Mouse (Mus musculus) hindbrain, embryonic 13.5 days (tissue): ENCODE data around the gene Iqck. TPM values are rescaled to one million over a fixed set of nuclear protein-coding genes. Genes with fewer than 3 reads are reported as not detected.

Experiments used
- ATAC-seq: fragments of 200-750 bp; cut with Nextera tagmentation; 2 replicates; pipeline ENCODE4 v1.8.0; 2017; ENCODE audit warnings: moderate TSS enrichment; ENCODE audit not compliant: low FRiP score
- H3K27ac ChIP-seq: fragments of 300-500 bp; sonication (generic); 2 replicates; pipeline ENCODE4 v1.5.1; 2015; ENCODE audit warnings: inconsistent platforms, mild to moderate bottlenecking, moderate library complexity
- H3K27me3 ChIP-seq: fragments of 300-500 bp; sonication (generic); 2 replicates; pipeline ENCODE4 v1.6.1; 2015; ENCODE audit warnings: mild to moderate bottlenecking, inconsistent platforms
- H3K36me3 ChIP-seq: fragments of 300-500 bp; sonication (generic); 2 replicates; pipeline ENCODE4 v1.6.1; 2015; ENCODE audit warnings: mild to moderate bottlenecking, inconsistent platforms
- H3K4me1 ChIP-seq: fragments of 300-500 bp; sonication (generic); replicated peaks from 2 replicates; pipeline ENCODE4 v1.6.1; 2015; ENCODE audit warnings: inconsistent platforms
- H3K4me2 ChIP-seq: fragments of 300-500 bp; sonication (generic); 2 replicates; pipeline ENCODE4 v1.6.1; 2015; ENCODE audit warnings: inconsistent platforms, mild to moderate bottlenecking, moderate library complexity
- H3K4me3 ChIP-seq: fragments of 300-500 bp; sonication (generic); 2 replicates; pipeline ENCODE4 v1.5.1; 2015; ENCODE audit warnings: mild to moderate bottlenecking, inconsistent platforms
- H3K9ac ChIP-seq: fragments of 300-500 bp; sonication (generic); 2 replicates; pipeline ENCODE4 v1.6.1; 2015; ENCODE audit warnings: mild to moderate bottlenecking, inconsistent platforms
- H3K9me3 ChIP-seq: fragments of 300-500 bp; sonication (generic); 2 replicates; pipeline ENCODE4 v1.6.1; 2016; ENCODE audit warnings: inconsistent platforms
- WGBS: fragments of 180-500 bp; shearing (Covaris S2); methylation state at CpG from one replicate; pipeline ENCODE4 v1.1.7; 2015; 5-methylcytosine and 5-hydroxymethylcytosine counted together
- polyA plus RNA-seq: library from polyadenylated mRNA; unstranded; fragments of >200 nt; fragmentation: Nextera tagmentation; extraction: Ambion mirVana; gene quantifications from 2 replicates; pipeline ENCODE4 v1.2.1, GENCODE M21; 2015

Gene Iqck
- polyA plus RNA-seq, 1 experiment from 2014 or later: 3.7 TPM

DNA sequence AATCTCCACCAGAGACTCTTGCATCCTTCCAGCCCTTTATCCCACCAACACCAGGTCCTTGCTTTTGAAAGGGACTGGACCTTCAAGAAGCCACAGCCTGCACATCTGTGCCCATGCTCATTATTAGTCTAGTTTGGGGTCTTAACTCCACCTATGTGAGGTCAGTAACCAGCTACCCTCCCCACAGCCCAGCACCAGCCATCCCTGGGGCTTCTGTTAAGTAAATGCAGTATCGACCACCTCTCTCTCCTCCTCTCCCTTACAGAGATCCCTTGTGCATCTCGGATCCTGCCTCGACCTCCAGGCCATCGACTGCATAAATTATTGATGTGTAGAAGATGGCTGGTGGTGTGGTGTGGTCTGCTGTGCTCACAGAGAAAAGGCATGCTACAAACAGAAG, 130.8 kb downstream of the Iqck start:
- 60% methylated on average over 4 of the region's 4 CpGs for WGBS
- no peaks in the 10 kb centered on the region for H3K27me3 ChIP-seq
- no peak overlapping the region for H3K4me3 ChIP-seq
- no peak overlapping the region for H3K9ac ChIP-seq
- no peak overlapping the region for H3K4me2 ChIP-seq
- peaks cover 65% of the 10 kb centered on the region for H3K4me1 ChIP-seq
- H3K9me3 ChIP-seq: no peaks in the 10 kb centered on the region
- ATAC-seq: no peak
- peaks cover 15% of the 10 kb centered on the region for H3K36me3 ChIP-seq
- H3K27ac ChIP-seq: no peak overlapping the region

DNA sequence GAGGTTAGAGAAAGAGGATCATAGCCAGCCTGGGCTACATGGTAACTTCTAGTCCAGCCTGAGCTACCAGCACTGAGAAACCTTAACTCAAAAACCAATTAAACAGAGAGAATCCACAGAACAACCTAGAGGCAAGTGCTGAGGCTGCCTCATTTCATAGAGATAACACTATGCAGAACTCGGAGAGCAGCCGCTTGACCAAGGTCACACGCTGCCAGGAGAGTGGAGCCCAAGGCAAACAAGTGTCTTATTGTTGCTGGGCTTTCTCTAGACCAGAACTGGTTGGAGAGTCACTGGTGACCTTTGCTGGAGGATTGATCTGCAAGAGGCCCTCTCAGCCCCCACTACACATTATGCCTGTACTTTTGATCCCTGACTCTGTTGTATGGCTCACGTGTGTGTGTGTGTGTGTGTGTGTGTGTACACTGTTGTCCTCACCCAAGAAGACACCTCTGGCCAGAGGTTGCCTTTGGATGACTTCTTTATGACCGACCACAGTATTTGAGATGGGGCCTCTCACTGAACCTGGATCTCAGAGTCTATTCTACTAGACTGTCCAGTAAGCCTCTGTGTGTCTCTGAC, 133.8 kb downstream of the Iqck start:
- peak overlapping the region; percentile 24; the same call in 1 of the 2 replicates for H3K27ac ChIP-seq
- 0 out of 2 replicates have a peak, but pooled peaks cover under 1% of the 10 kb centered on the region for H3K36me3 ChIP-seq
- ATAC-seq: no peak
- H3K9ac ChIP-seq: no peak overlapping the region
- peaks cover 78% of the 10 kb centered on the region for H3K4me1 ChIP-seq
- H3K27me3 ChIP-seq: no peaks in the 10 kb centered on the region
- no peaks in the 10 kb centered on the region for H3K9me3 ChIP-seq
- H3K4me3 ChIP-seq: no peak overlapping the region
- WGBS: 85% methylated on average over 5 of the region's 5 CpGs
- H3K4me2 ChIP-seq: no peak overlapping the region

DNA sequence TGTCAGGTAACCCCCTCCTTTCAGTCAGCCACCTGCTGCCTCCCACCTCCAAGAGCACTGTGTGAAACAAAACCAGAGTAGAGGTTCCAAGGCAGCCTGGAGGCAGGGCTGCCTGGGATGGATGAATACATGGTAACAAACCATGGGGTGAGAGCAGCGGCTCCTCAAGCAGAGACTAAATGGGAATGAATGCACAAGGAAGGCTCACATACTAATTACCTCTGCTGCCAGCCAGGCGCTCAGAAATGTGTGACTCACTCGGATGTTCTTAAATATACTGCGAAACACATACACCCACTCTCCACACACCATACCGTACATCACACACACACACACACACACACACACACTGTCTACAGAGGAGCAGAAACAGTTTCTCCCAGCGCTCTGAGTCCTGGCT, 134.7 kb downstream of the Iqck start:
- Histone ChIP-seq H3K4me1 (peaks cover 83% of the 10 kb centered on the region), H3K36me3 (no peaks in the 10 kb centered on the region), H3K4me3 (no peak overlapping the region), H3K9me3 (no peaks in the 10 kb centered on the region), H3K9ac (no peak overlapping the region), H3K27me3 (no peaks in the 10 kb centered on the region), H3K27ac (peak overlapping the region; percentile 24; the same call in 1 of the 2 replicates), H3K4me2 (no peak overlapping the region)
- 50% methylated on average over 6 of the region's 6 CpGs for WGBS
- ATAC-seq: no peak

DNA sequence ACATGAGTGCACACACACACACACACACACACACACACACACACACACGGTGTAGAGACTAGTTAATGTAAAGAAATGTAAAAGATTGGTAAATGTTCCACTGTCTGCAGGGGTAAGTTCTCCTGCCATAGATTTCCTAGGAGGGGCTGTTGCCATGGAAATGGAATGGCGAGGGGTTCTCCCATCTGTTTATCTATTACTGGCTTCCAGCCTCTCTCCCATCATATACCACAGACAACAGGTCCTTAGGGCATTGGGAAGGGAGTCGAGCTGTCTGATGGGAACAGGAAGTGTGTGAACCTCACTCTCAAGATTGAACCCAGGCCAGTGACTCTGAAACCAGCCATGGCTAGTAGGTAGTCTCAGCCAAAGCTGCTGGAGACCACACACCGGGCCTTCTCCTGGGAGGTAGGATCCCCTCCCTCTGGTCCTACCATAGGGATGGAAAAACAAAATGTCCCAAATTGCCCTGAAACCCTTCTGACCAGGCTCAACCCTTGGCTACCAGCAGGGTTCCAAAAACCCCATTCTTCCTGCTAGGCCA, 135.9 kb downstream of the Iqck start:
- Histone ChIP-seq H3K27ac (peak overlapping the region; percentile 82), H3K4me3 (peak overlapping the region; percentile 8; the same call in 1 of the 2 replicates), H3K9ac (no peak overlapping the region), H3K4me1 (peaks cover 81% of the 10 kb centered on the region), H3K4me2 (peak overlapping the region; percentile 88), H3K9me3 (no peaks in the 10 kb centered on the region), H3K27me3 (no peaks in the 10 kb centered on the region), H3K36me3 (no peaks in the 10 kb centered on the region)
- ATAC-seq: no peak
- WGBS: 16% methylated on average over 4 of the region's 4 CpGs

DNA sequence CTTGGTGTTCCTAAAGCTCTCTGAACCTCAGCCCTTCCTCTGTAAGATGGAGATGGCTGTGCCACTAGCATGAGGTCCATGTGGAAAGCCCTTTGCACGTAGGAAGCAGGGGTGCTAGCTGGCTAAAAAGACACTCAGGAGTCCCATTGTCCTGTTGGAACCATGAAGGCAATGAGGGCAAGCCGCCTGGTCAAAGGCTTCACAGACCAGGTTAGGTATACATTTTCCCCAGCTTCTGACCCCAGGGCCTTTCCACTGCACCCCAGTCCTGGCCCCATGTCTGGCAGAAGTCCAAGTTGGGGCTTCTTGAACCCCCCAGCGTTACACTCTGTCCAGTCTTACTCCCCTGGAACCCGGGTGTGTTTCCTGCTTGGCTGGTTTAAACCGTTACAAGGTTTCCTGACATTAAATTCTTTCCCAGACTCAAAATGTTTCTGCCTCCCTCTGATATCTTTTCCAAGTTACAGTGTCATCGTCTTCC, 136.6 kb downstream of the Iqck start:
- H3K4me1 ChIP-seq: peaks cover 74% of the 10 kb centered on the region
- H3K9me3 ChIP-seq: no peaks in the 10 kb centered on the region
- H3K4me3 ChIP-seq: peak overlapping the region; percentile 8
- H3K36me3 ChIP-seq: no peaks in the 10 kb centered on the region
- no peaks in the 10 kb centered on the region for H3K27me3 ChIP-seq
- peak overlapping the region; percentile 29; the same call in 1 of the 2 replicates for H3K9ac ChIP-seq
- WGBS: 19% methylated on average over 6 of the region's 6 CpGs
- ATAC-seq: no peak
- H3K27ac ChIP-seq: peak overlapping the region; percentile 82
- H3K4me2 ChIP-seq: peak overlapping the region; percentile 88

DNA sequence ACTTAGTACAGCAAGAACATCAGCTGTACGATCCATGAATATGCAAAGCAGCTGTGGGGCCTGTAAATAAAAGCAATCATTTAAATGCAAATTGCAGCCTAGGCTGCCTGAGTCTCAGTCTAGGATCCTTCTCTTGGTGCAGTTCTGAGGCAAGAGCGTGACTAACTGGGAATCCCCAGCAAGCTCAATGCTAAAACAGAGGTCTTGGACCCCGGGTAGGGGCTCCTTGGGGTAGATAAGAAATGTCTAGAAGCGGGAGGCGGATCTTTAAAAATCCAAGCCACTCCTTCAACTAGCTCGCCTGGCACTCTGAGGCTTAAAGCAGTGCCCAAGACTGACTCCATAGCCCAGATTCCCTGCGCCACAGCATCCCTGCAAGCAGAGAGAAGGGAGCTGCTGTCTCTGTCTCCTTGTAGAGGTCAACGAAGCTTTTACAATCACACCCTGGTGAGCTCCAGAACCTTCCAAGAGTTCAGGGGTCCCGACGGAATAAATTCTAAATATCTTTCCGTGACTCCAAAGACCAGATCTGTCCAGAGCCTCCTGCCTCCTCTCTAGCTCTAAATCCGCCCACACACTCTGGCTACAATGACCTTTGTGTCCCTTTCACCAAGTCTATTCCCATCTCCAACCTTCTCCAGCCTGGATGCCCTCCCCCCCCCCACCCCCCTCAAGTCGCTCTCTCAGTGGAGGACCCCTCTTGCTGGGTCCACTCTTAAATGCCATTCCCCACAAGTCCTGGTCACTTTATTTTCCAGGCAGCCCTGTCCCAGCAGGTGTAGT, 137.3 kb downstream of the Iqck start:
- Histone ChIP-seq H3K4me1 (peaks cover 68% of the 10 kb centered on the region), H3K9ac (peak overlapping the region; percentile 81; the same call in 1 of the 2 replicates), H3K27me3 (no peaks in the 10 kb centered on the region), H3K36me3 (no peaks in the 10 kb centered on the region), H3K27ac (peak overlapping the region; percentile 82), H3K4me2 (peak overlapping the region; percentile 88), H3K9me3 (no peaks in the 10 kb centered on the region), H3K4me3 (peak overlapping the region; percentile 57)
- 12% methylated on average over 13 of the region's 13 CpGs for WGBS
- peak; percentile 11; the same call in 1 of the 2 replicates for ATAC-seq

DNA sequence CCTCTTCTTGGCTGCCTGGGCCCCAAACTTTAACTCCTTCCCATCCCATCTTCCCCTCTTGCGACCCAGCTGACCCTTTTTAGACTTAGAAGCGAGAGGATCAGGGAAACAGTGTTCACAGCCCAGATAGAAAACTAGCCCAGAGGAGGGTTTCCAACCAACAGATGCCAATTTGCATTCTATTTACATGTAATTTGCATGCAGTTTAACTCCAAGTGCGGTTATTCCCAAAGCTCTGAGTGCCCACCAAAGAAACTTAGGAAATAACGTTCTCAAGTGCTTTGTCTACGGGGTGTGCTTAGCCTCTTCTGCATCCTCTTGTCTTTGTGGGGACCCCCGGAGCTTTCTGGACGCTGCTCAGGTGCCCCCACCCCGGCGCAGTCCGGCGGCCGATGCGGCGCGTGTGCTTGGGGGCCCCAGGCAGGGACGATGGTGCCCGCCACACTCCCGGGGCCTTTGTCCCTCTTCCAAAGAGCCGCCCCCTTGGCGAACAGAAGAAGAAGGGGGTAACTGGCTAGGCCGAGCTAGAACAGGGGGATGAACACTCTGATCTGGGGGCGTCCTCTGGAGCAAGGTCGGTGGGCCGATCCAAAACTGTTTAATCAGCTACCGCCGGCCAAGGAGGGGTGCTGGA, 138.2 kb downstream of the Iqck start:
- no peaks in the 10 kb centered on the region for H3K36me3 ChIP-seq
- H3K9ac ChIP-seq: peak overlapping the region; percentile 81
- no peaks in the 10 kb centered on the region for H3K27me3 ChIP-seq
- H3K4me1 ChIP-seq: peaks cover 67% of the 10 kb centered on the region
- no peaks in the 10 kb centered on the region for H3K9me3 ChIP-seq
- H3K4me3 ChIP-seq: peak overlapping the region; percentile 57
- WGBS: under 1% methylated on average over 26 of the region's 26 CpGs
- ATAC-seq: 0 out of 2 replicates have a peak, but pooled peaks have one; percentile 5
- peak overlapping the region; percentile 88 for H3K4me2 ChIP-seq
- H3K27ac ChIP-seq: peak overlapping the region; percentile 82

DNA sequence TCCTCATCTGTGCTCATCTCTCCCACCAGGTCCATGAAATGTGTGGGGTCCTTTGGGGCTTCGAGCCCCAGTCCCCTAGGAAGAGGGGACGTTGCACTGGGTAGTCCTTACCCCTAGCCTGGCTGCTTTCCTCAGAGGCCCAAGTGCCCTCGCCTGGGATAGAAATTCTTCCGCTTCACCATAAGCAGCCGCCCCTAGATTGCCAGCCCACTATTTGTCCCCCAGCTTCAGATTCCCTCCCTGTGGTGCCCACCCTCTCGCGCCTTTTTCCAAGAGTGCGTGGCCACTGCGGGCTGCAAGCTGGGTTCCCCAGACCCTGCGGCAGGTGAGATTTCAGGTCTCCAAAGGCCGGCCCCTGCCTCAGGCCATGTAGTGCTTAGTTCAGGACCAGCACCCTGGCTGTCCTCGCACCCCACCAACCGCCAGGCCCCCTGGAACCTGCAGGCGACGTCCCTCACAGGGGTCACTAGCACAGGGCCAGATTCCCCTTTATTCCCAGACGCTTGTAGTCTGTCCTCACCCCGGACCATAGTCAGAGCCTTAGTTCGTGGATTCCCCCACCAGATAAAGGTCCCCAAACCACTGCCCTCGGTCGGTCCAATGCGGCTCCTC, 138.8 kb downstream of the Iqck start:
- ATAC-seq: peak; percentile 26

DNA sequence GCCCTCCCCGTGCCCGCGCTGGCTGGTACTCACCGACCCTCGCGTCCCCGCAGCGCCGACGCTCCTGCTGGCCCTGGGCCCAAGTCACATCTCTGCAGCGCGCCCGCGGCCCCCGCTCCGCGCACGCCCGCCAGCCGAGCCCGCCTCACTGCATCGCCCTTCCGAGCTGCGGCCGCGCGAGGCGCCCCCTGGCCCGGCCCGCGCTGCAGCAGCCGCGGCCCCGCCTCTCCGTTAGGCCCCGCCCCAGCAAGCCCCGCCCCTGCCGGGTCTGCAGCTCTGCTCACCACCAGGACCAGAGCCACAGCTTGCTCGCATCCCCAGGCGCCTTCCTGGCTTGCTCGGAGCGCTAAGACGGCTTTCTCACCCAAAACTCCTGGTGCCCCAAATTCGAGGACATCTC, 139.5 kb downstream of the Iqck start, which contains the start of gene Gprc5b:
Gene Gprc5b, minus strand, starts transcription at position 205 of the 400 bp plus-strand sequence.
- Histone ChIP-seq H3K36me3 (no peaks in the 10 kb centered on the region), H3K9ac (peak within 1 kb of the TSS; percentile 81)

More for the DNA sequence above, 138.8 kb downstream of the Iqck start:
- H3K9me3 ChIP-seq: no peaks in the 10 kb centered on the region
- peak overlapping the region; percentile 57 for H3K4me3 ChIP-seq
- H3K36me3 ChIP-seq: no peaks in the 10 kb centered on the region
- peaks cover 65% of the 10 kb centered on the region for H3K4me1 ChIP-seq
- H3K9ac ChIP-seq: peak overlapping the region; percentile 81
- H3K4me2 ChIP-seq: peak overlapping the region; percentile 88
- peak overlapping the region; percentile 82 for H3K27ac ChIP-seq
- 0% methylated on average over 21 of the region's 21 CpGs for WGBS
- H3K27me3 ChIP-seq: no peaks in the 10 kb centered on the region

DNA sequence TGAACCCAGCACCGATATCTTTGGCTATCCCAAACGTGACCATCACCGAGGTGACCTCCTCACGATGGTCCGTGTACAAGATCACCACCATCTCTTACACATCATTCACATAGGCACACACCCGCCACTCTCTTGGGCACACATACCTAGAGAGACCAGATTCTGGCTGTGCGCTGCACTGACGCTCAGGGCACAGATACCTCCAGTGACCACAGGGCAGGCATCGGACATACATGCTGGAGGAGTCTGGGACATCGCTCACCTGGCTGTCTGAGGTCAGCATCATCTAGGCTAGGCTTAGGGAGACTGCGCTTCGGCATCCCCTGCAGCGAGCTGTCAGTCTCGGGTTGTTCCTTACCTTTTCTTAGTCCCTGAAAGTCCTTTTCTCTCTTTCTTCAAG, 140.1 kb downstream of the Iqck start:
- WGBS: 8% methylated on average over 14 of the region's 14 CpGs
- peak overlapping the region; percentile 29; the same call in 1 of the 2 replicates for H3K9ac ChIP-seq
- H3K27ac ChIP-seq: no peak overlapping the region
- H3K4me3 ChIP-seq: peak overlapping the region; percentile 57
- peak; percentile 10 for ATAC-seq
- no peaks in the 10 kb centered on the region for H3K9me3 ChIP-seq
- peaks cover 51% of the 10 kb centered on the region for H3K4me1 ChIP-seq
- no peaks in the 10 kb centered on the region for H3K27me3 ChIP-seq
- peak overlapping the region; percentile 88 for H3K4me2 ChIP-seq
- H3K36me3 ChIP-seq: no peaks in the 10 kb centered on the region

More for the DNA sequence above, 139.5 kb downstream of the Iqck start, which contains the start of gene Gprc5b:
- H3K4me1 ChIP-seq: peaks cover 58% of the 10 kb centered on the region
- peak within 1 kb of the TSS; percentile 82 for H3K27ac ChIP-seq
- peak within 1 kb of the TSS; percentile 57 for H3K4me3 ChIP-seq
- WGBS: 0% methylated on average over 25 of the region's 44 CpGs
- H3K4me2 ChIP-seq: peak within 1 kb of the TSS; percentile 88
- peak; percentile 80 for ATAC-seq
- no peaks in the 10 kb centered on the region for H3K9me3 ChIP-seq
- no peaks in the 10 kb centered on the region for H3K27me3 ChIP-seq

DNA sequence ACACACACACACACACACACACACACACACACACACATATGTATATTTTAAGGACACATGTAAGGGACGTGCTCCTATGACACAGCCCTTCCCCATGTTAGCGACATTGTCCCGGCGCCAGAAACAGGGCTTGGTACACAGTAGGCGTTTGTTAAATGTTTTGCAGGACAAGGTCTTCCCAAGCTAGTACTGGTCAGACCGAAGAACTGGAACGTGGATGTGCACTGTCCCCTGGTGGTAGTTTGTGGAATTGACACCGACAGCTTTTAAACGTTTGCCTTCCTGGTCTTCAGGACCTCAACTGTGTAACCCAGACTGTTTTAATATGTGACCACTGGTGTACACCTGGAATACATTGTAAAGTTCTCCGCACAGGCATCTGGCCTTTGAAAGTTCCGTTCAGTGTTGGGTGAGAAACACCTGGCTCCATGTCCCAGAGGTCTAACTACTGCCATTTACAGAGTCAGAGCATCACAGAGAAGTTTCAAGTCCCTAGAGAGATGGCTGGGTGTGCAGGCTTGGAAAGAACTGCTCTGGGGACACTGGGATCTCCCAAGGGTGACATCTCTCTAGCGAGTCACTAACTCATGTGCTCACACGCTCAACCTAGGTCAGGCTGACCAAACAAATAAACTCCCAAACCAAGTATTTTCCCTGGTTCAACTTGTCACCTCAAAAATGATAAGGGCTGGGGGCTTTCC, 140.7 kb downstream of the Iqck start:
- H3K9me3 ChIP-seq: no peaks in the 10 kb centered on the region
- peaks cover 45% of the 10 kb centered on the region for H3K4me1 ChIP-seq
- H3K9ac ChIP-seq: no peak overlapping the region
- ATAC-seq: peak; percentile 43
- no peaks in the 10 kb centered on the region for H3K36me3 ChIP-seq
- no peak overlapping the region for H3K27ac ChIP-seq
- H3K27me3 ChIP-seq: no peaks in the 10 kb centered on the region
- peak overlapping the region; percentile 57; the same call in 1 of the 2 replicates for H3K4me3 ChIP-seq
- 10% methylated on average over 13 of the region's 13 CpGs for WGBS
- peak overlapping the region; percentile 88 for H3K4me2 ChIP-seq
